Mouse (Mus musculus) stomach, postnatal 0 days (tissue): ENCODE results near the gene Lrmda. TPM values are rescaled to one million over a fixed set of nuclear protein-coding genes. Genes with fewer than 3 reads are reported as not detected.

ENCODE experiments used
- ATAC-seq: fragments of 200-750 bp; cut with Nextera tagmentation; 2 replicates; pipeline ENCODE4 v1.8.0; 2017; ENCODE audit not compliant: low FRiP score, low TSS enrichment
- DNase-seq: peaks from one replicate; pipeline ENCODE4 v3.0.0-alpha.2; 2016; ENCODE audit warnings: low spot score
- H3K27ac ChIP-seq: fragments of 300-500 bp; sonication (generic); replicated peaks from 2 replicates; pipeline ENCODE4 v1.5.1; 2014; ENCODE audit warnings: mild to moderate bottlenecking, control low read depth
- H3K27me3 ChIP-seq: fragments of 300-500 bp; sonication (generic); 2 replicates; pipeline ENCODE4 v1.6.1; 2014; ENCODE audit warnings: low read length; ENCODE audit not compliant: control insufficient read depth, insufficient read depth
- H3K36me3 ChIP-seq: fragments of 300-500 bp; sonication (generic); 2 replicates; pipeline ENCODE4 v1.6.1; 2014; ENCODE audit warnings: low read length, mixed read lengths; ENCODE audit not compliant: control insufficient read depth, insufficient read depth
- H3K4me1 ChIP-seq: fragments of 300-500 bp; sonication (generic); replicated peaks from 2 replicates; pipeline ENCODE4 v1.6.1; 2014; ENCODE audit warnings: antibody characterized with exemption; ENCODE audit not compliant: control insufficient read depth, insufficient read depth
- H3K4me2 ChIP-seq: fragments of 300-500 bp; sonication (generic); replicated peaks from 2 replicates; pipeline ENCODE4 v1.6.1; 2014; ENCODE audit warnings: low read depth, mild to moderate bottlenecking, control low read depth, moderate library complexity
- H3K4me3 ChIP-seq: fragments of 300-500 bp; sonication (generic); 2 replicates; pipeline ENCODE4 v1.5.1; 2014; ENCODE audit warnings: low read depth, low read length, control low read depth
- H3K9ac ChIP-seq: fragments of 300-500 bp; sonication (generic); 2 replicates; pipeline ENCODE4 v1.6.1; 2014; ENCODE audit warnings: mild to moderate bottlenecking, low read length, control low read depth, mixed read lengths
- H3K9me3 ChIP-seq: fragments of 300-500 bp; sonication (generic); 2 replicates; pipeline ENCODE4 v1.6.1; 2016; ENCODE audit warnings: low read length; ENCODE audit not compliant: control insufficient read depth
- CTCF ChIP-seq: IDR thresholded peaks from 2 replicates; pipeline ENCODE4 v1.5.1; 2016; ENCODE audit warnings: antibody characterized with exemption, low read depth, mild to moderate bottlenecking, moderate library complexity
- EP300 ChIP-seq: optimal IDR thresholded peaks from 2 replicates; pipeline ENCODE3; 2016; ENCODE audit warnings: antibody characterized with exemption
- WGBS: fragments of 180-500 bp; shearing (Covaris S2); extraction: QIAGEN DNeasy Blood & Tissue Kit; methylation state at CpG from one replicate; pipeline ENCODE4 v1.1.7; 2014; 5-methylcytosine and 5-hydroxymethylcytosine counted together
- polyA plus RNA-seq: library from polyadenylated mRNA; unstranded; fragments of >200 nt; fragmentation: Nextera tagmentation; extraction: Ambion mirVana; gene quantifications from 2 replicates; pipeline ENCODE4 v1.2.1, GENCODE M21; 2015

Gene Lrmda
- polyA plus RNA-seq, 1 experiment from 2014 or later: 0.39 TPM

GRCm38 (mm10) chr14:22109423-22109822, 89.9 kb downstream of the Lrmda start:
- ATAC-seq: no peak
- DNase-seq: no peak
- Histone ChIP-seq H3K9ac (no peak overlapping the region), H3K4me3 (no peak overlapping the region), H3K9me3 (no peaks in the 10 kb centered on the region), H3K27me3 (no peaks in the 10 kb centered on the region), H3K36me3 (no peaks in the 10 kb centered on the region), H3K4me1 (no peaks in the 10 kb centered on the region; the same call in 1 of the 2 replicates), H3K4me2 (no peak overlapping the region), H3K27ac (no peak overlapping the region)
- 75% methylated on average over 4 of the region's 4 CpGs for WGBS
- TF ChIP-seq CTCF (no peak), EP300 (no peak)

GRCm38 (mm10) chr14:22113463-22114361, 94.2 kb downstream of the Lrmda start:
- Histone ChIP-seq H3K4me2 (no peak overlapping the region), H3K9me3 (no peaks in the 10 kb centered on the region), H3K27ac (no peak overlapping the region), H3K4me3 (no peak overlapping the region), H3K9ac (no peak overlapping the region), H3K27me3 (no peaks in the 10 kb centered on the region), H3K4me1 (no peaks in the 10 kb centered on the region), H3K36me3 (no peaks in the 10 kb centered on the region)
- ATAC-seq (no peak), DNase-seq (no peak)
- WGBS: 68% methylated on average over 8 of the region's 8 CpGs
- TF ChIP-seq EP300: no peak
- no peak for TF ChIP-seq CTCF

GRCm38 (mm10) chr14:22114651-22115351, 95.3 kb downstream of the Lrmda start:
- Histone ChIP-seq H3K36me3 (no peaks in the 10 kb centered on the region), H3K27me3 (no peaks in the 10 kb centered on the region), H3K9ac (no peak overlapping the region), H3K4me1 (no peaks in the 10 kb centered on the region), H3K4me2 (no peak overlapping the region), H3K27ac (no peak overlapping the region), H3K9me3 (no peaks in the 10 kb centered on the region), H3K4me3 (no peak overlapping the region)
- ATAC-seq (peak; percentile 57; the same call in 1 of the 2 replicates), DNase-seq (no peak)
- no peak for TF ChIP-seq EP300
- no peak for TF ChIP-seq CTCF
- WGBS: 47% methylated on average over 18 of the region's 18 CpGs

GRCm38 (mm10) chr14:22118096-22118495, 98.6 kb downstream of the Lrmda start:
- WGBS: 71% methylated on average over 6 of the region's 6 CpGs
- H3K27ac ChIP-seq: no peak overlapping the region
- H3K27me3 ChIP-seq: no peaks in the 10 kb centered on the region
- H3K4me3 ChIP-seq: no peak overlapping the region
- DNase-seq (no peak), ATAC-seq (no peak)
- H3K4me1 ChIP-seq: no peaks in the 10 kb centered on the region
- H3K4me2 ChIP-seq: no peak overlapping the region
- no peak for TF ChIP-seq CTCF
- H3K36me3 ChIP-seq: no peaks in the 10 kb centered on the region
- no peak overlapping the region for H3K9ac ChIP-seq
- no peaks in the 10 kb centered on the region for H3K9me3 ChIP-seq

- WGBS: 69% methylated on average over 4 of the region's 4 CpGs
- Histone ChIP-seq H3K36me3 (no peaks in the 10 kb centered on the region), H3K27ac (no peak overlapping the region), H3K4me1 (no peaks in the 10 kb centered on the region), H3K4me2 (no peak overlapping the region), H3K9ac (no peak overlapping the region), H3K4me3 (no peak overlapping the region), H3K9me3 (no peaks in the 10 kb centered on the region), H3K27me3 (no peaks in the 10 kb centered on the region)
- ATAC-seq (no peak), DNase-seq (no peak)
- TF ChIP-seq CTCF (no peak), EP300 (no peak)
Measured at GRCm38 (mm10) chr14:22118512-22118911, 99.0 kb downstream of the Lrmda start.

- ATAC-seq: no peak
- DNase-seq: peak; percentile 26
Measured at GRCm38 (mm10) chr14:22126276-22126675, 106.8 kb downstream of the Lrmda start.

More at GRCm38 (mm10) chr14:22126276-22126675, 106.8 kb downstream of the Lrmda start:
- Histone ChIP-seq H3K9ac (no peak overlapping the region), H3K9me3 (no peaks in the 10 kb centered on the region), H3K4me3 (no peak overlapping the region), H3K4me2 (no peak overlapping the region), H3K4me1 (no peaks in the 10 kb centered on the region), H3K27ac (no peak overlapping the region), H3K27me3 (no peaks in the 10 kb centered on the region), H3K36me3 (no peaks in the 10 kb centered on the region)
- TF ChIP-seq CTCF (no peak), EP300 (no peak)
- 60% methylated on average over 4 of the region's 4 CpGs for WGBS
